Comparison of ENCODE assay signal across 17 mouse cellular contexts in the genomic region with DNA sequence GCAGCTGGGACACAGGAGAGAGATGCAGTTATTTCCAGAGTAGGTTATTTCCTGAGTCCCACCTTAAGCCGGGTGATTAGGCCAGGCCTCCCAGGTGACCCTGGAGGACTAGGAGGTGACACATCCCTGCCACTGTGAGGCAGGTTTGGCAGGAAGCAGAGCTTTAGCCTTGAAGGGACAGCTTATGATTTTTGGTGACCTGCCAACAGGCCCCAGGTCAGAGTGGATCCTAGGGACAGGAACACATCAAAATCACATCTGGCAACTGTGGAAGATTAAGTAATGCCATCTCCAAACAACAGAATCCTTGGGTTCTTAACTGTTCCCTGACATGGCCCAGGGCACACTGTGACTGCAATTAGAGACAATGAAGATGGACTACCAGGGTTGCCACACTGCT. TPM values are rescaled to one million over a fixed set of nuclear protein-coding genes. Genes with fewer than 3 reads are reported as not detected.
DNase-seq lines count a peak whose midpoint lies in the region.
"Had no signal": no experiment of that assay in that cellular context is flagged by ENCODE, and none has a peak within 500 bp of the region (broad histone marks: within the 10 kb centered on the region; RNA-seq: fewer than 3 reads in every experiment).

No protein-coding gene starts in this region.

- DNase-seq in adrenal gland, adult (ENCODE audit: inconsistent age in 2 of 2, low spot score in 1 of 2), result peak; percentile 85 to 93
- peak; percentile 80 for DNase-seq in adrenal gland, adult 8-10 months
- DNase-seq in adrenal gland, postnatal 25 days, result peak; percentile 39
- DNase-seq in gonadal fat pad, adult 2 months (ENCODE audit: low read depth), result peak; percentile 97
- no peak for DNase-seq in thymus, postnatal 10 days (ENCODE audit: low spot score in 2 of 2)
- no peak for DNase-seq in embryo, embryonic 11 days
- no peak for DNase-seq in right cerebral cortex, adult 18-20 months
- DNase-seq: cerebellum, adult 18-20 months; cerebellum, adult 9-10 months; gastrocnemius, postnatal 14 days; heart, adult 18-20 months; heart, postnatal 10 days; heart, postnatal 36 days; kidney, adult 11 months had no signal

RNA-seq across cellular contexts. Expression of a gene that starts 26.2 kb away (rescaled TPM):
- total RNA-seq in adrenal gland, adult 8-10 months (2022), result 100 to 1,000 TPM; 185 to 376 (median 281) TPM
- total RNA-seq in adrenal gland, postnatal 25 days (2021), result 310 and 356 TPM in 2 replicates
- polyA plus RNA-seq in gonadal fat pad, adult 2 months (2012; rRNA removed), result 83.5 and 140 TPM in 2 replicates

RNA-seq across cellular contexts. Expression of a gene that starts 42.6 kb away (rescaled TPM):
- 10 to 100 TPM in 2 of 4 experiments, 1 to 10 TPM in 2; 8.5 to 14.8 (median 9.9) TPM for total RNA-seq in adrenal gland, adult 8-10 months (2022)
- 9.8 and 11.3 TPM in 2 replicates for total RNA-seq in adrenal gland, postnatal 25 days (2021)
- polyA plus RNA-seq in gonadal fat pad, adult 2 months (2012; rRNA removed), result 4.6 and 6.5 TPM in 2 replicates
- total RNA-seq: MEL had no signal
- polyA plus RNA-seq: CD4-positive, CD25-positive, alpha-beta regulatory T cell, adult 4 months; erythroblast, embryonic 14.5 days had no signal

RNA-seq across cellular contexts. Expression of a gene that starts 46.0 kb away (rescaled TPM):
- 100 to 1,000 TPM in 2 of 4 experiments, 10 to 100 TPM in 2; 58.1 to 133 (median 96.3) TPM for total RNA-seq in adrenal gland, adult 8-10 months (2022)
- total RNA-seq in adrenal gland, postnatal 25 days (2021), result 109 and 115 TPM in 2 replicates
- 56.5 and 58.5 TPM in 2 replicates for polyA plus RNA-seq in gonadal fat pad, adult 2 months (2012; rRNA removed)

Comparison
In these comparisons a context has a peak if more than half of its experiments do, and no peak if none do; other contexts are left out.
1. DNase-seq: peak in adrenal gland, adult (2 of 2), adrenal gland, adult 8-10 months (single experiment), adrenal gland, postnatal 25 days (single experiment) and gonadal fat pad, adult 2 months (single experiment); none in thymus, postnatal 10 days (0 of 2), embryo, embryonic 11 days (single experiment) and right cerebral cortex, adult 18-20 months (single experiment).